Mouse (Mus musculus) layer of hippocampus, adult 9-10 months (tissue): ENCODE measurements at regions not wholly inside any gene's neighbourhood (a gene's known extent, or its start where the extent isn't known, plus 50 kb on each side); places are given as distances from the start of the nearest gene placed in this dataset.

Experiments
- DNase-seq: peaks from one replicate; pipeline ENCODE4 v3.0.0; 2022; ENCODE audit warnings: low spot score

- no peak for DNase-seq
Measured at GRCm38 (mm10) chr11:24340677-24341076, 262.8 kb downstream of the Bcl11a start.

GRCm38 (mm10) chr11:24341650-24342049 lies 263.8 kb downstream of the Bcl11a start:
- DNase-seq: no peak

- no peak for DNase-seq
Measured at GRCm38 (mm10) chr11:24342176-24342575, 264.3 kb downstream of the Bcl11a start.

- no peak for DNase-seq
Measured at GRCm38 (mm10) chr11:24342732-24343131, 264.9 kb downstream of the Bcl11a start.

- no peak for DNase-seq
Measured at GRCm38 (mm10) chr11:24347225-24347624, 269.4 kb downstream of the Bcl11a start.

GRCm38 (mm10) chr11:24348741-24349140 lies 270.9 kb downstream of the Bcl11a start:
- DNase-seq: no peak

- no peak for DNase-seq
Measured at GRCm38 (mm10) chr11:24349967-24350643, 272.2 kb downstream of the Bcl11a start.

- no peak for DNase-seq
Measured at GRCm38 (mm10) chr11:24350839-24351238, 273.0 kb downstream of the Bcl11a start.

- DNase-seq: no peak
Measured at GRCm38 (mm10) chr11:24352071-24352470, 274.2 kb downstream of the Bcl11a start.

- DNase-seq: no peak
Measured at GRCm38 (mm10) chr11:24353056-24353455, 275.2 kb downstream of the Bcl11a start.

GRCm38 (mm10) chr11:24357388-24357787 lies 279.5 kb downstream of the Bcl11a start:
- DNase-seq: no peak

GRCm38 (mm10) chr11:24359086-24359485 lies 281.2 kb downstream of the Bcl11a start:
- no peak for DNase-seq

GRCm38 (mm10) chr11:24361998-24362687 lies 284.3 kb downstream of the Bcl11a start:
- no peak for DNase-seq

- no peak for DNase-seq
Measured at GRCm38 (mm10) chr11:24362688-24363035, 284.8 kb downstream of the Bcl11a start.

- DNase-seq: no peak
Measured at GRCm38 (mm10) chr11:24363418-24364364, 285.8 kb downstream of the Bcl11a start.

- no peak for DNase-seq
Measured at GRCm38 (mm10) chr11:24370198-24370860, 292.5 kb downstream of the Bcl11a start.

- DNase-seq: no peak
Measured at GRCm38 (mm10) chr11:24370861-24371686, 293.2 kb downstream of the Bcl11a start.

GRCm38 (mm10) chr11:24371687-24371950 lies 293.8 kb downstream of the Bcl11a start:
- no peak for DNase-seq

GRCm38 (mm10) chr11:24371963-24372362 lies 294.1 kb downstream of the Bcl11a start:
- DNase-seq: no peak

GRCm38 (mm10) chr11:24372616-24373015 lies 294.8 kb downstream of the Bcl11a start:
- DNase-seq: no peak

- no peak for DNase-seq
Measured at GRCm38 (mm10) chr11:24373301-24373700, 295.4 kb downstream of the Bcl11a start.
